Mouse (Mus musculus): ENCODE measurements around the gene S100a3. TPM values are rescaled to one million over a fixed set of nuclear protein-coding genes. Genes with fewer than 3 reads are reported as not detected.

S100a3 gene
- polyA plus RNA-seq, 1 experiment, result 4.7 TPM

DNA sequence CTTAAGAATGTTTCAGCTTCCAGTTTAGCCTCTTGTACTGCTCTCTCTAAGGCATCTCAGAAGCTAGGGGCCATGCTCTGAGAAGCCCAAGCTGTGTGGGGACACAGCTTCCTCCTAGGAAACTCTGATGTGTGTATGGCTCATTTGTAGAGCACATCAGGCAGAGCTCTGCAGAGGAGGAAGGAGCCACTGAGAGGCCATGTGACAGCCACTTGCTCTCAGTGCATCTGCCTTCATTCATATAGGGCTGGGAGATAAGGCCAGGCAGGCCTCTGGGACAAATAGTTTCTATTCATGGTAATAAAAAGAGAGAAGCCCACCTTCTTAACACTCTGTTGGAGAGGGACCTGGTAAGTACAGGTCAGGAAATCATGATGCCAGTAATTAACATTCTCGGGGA is 34.1 kb downstream of the S100a3 start:
- TF ChIP-seq MYOG (IDR thresholded peaks at IDR 0.05; ENCODE audit: control insufficient read depth in 1 of 3, insufficient read depth in 1 of 3, insufficient read length in 2 of 3, low read depth in 2 of 3) (no peak), CEBPB (IDR thresholded peaks at IDR 0.05; ENCODE audit: insufficient read depth, poor library complexity, severe bottlenecking) (no peak), USF1 (IDR thresholded peaks at IDR 0.05; ENCODE audit: low read depth) (no peak), TCF12 (IDR thresholded peaks at IDR 0.05; ENCODE audit: insufficient read depth, poor library complexity, severe bottlenecking) (no peak), E2F4 (IDR thresholded peaks at IDR 0.05; ENCODE audit: insufficient read depth) (no peak), REST (IDR thresholded peaks at IDR 0.05; ENCODE audit: insufficient read depth, insufficient read length) (no peak), POLR2A (IDR thresholded peaks at IDR 0.05; ENCODE audit: insufficient read length, low read depth) (no peak), MAX (IDR thresholded peaks at IDR 0.05; ENCODE audit: low read depth) (no peak), TCF3 (IDR thresholded peaks at IDR 0.05; ENCODE audit: insufficient read length, low read depth) (no peak), MYOD1 (IDR thresholded peaks at IDR 0.05; ENCODE audit: control insufficient read depth in 1 of 3, insufficient read length in 2 of 3, low read depth in 2 of 3) (no peak), POLR2AphosphoS2 (IDR thresholded peaks at IDR 0.05; ENCODE audit: insufficient read length, low read depth) (no peak), SRF (IDR thresholded peaks at IDR 0.05; ENCODE audit: control insufficient read depth, insufficient read length, low read depth) (no peak)
- no peaks in the 10 kb centered on the region for H3K27me3 ChIP-seq (ENCODE audit: control insufficient read depth, insufficient read depth, insufficient read length)

DNA sequence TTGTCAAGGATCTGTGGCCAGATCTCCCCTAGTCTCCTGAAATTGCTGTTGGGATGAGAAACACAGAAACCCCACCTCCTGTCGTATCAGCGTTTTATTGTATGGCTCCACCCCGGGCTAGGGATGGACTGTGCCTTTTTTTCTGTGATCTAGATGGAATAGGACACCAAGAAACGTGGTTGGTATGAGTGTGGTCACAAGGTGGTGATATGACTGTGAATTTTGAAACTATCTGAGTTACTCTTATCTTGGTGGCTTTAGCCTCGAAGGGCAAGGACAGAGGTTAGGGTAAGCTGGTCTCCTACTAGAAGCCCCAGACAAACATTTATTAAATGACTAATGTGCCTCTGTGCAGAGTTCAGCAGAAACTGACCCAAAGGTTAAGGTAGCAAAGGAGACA is 35.2 kb downstream of the S100a3 start:
- H3K27me3 ChIP-seq (ENCODE audit: control insufficient read depth, insufficient read depth, insufficient read length), result no peaks in the 10 kb centered on the region
- no peak overlapping the region for H3ac ChIP-seq (ENCODE audit: control insufficient read depth, insufficient read length)
- H3K79me2 ChIP-seq (ENCODE audit: control insufficient read depth, insufficient read depth), result no peaks in the 10 kb centered on the region
- H3K4me2 ChIP-seq (ENCODE audit: low read depth), result no peak overlapping the region
- no peaks in the 10 kb centered on the region for H3K36me3 ChIP-seq (ENCODE audit: control insufficient read depth, insufficient read depth)
- no peak for TF ChIP-seq MYOG (IDR thresholded peaks at IDR 0.05; ENCODE audit: control insufficient read depth in 1 of 3, insufficient read depth in 1 of 3, insufficient read length in 2 of 3, low read depth in 2 of 3)
- no peak for TF ChIP-seq TCF3 (IDR thresholded peaks at IDR 0.05; ENCODE audit: insufficient read length, low read depth)
- TF ChIP-seq USF1 (IDR thresholded peaks at IDR 0.05; ENCODE audit: low read depth), result no peak
- no peak for TF ChIP-seq SRF (IDR thresholded peaks at IDR 0.05; ENCODE audit: control insufficient read depth, insufficient read length, low read depth)
- no peak for TF ChIP-seq POLR2A (IDR thresholded peaks at IDR 0.05; ENCODE audit: insufficient read length, low read depth)
- no peak for TF ChIP-seq CEBPB (IDR thresholded peaks at IDR 0.05; ENCODE audit: insufficient read depth, poor library complexity, severe bottlenecking)
- TF ChIP-seq MYOD1 (IDR thresholded peaks at IDR 0.05; ENCODE audit: control insufficient read depth in 1 of 3, insufficient read length in 2 of 3, low read depth in 2 of 3), result no peak
- no peak for TF ChIP-seq TCF12 (IDR thresholded peaks at IDR 0.05; ENCODE audit: insufficient read depth, poor library complexity, severe bottlenecking)
- TF ChIP-seq MAX (IDR thresholded peaks at IDR 0.05; ENCODE audit: low read depth), result no peak
- TF ChIP-seq E2F4 (IDR thresholded peaks at IDR 0.05; ENCODE audit: insufficient read depth), result no peak
- no peak for TF ChIP-seq POLR2AphosphoS2 (IDR thresholded peaks at IDR 0.05; ENCODE audit: insufficient read length, low read depth)
- TF ChIP-seq REST (IDR thresholded peaks at IDR 0.05; ENCODE audit: insufficient read depth, insufficient read length), result no peak
- no peak overlapping the region for H3K4me3 ChIP-seq

More for the DNA sequence above, 34.1 kb downstream of the S100a3 start:
- no peak overlapping the region for H3K4me3 ChIP-seq
- H3K4me2 ChIP-seq (ENCODE audit: low read depth), result no peak overlapping the region
- H3K79me2 ChIP-seq (ENCODE audit: control insufficient read depth, insufficient read depth), result no peaks in the 10 kb centered on the region
- no peak overlapping the region for H3ac ChIP-seq (ENCODE audit: control insufficient read depth, insufficient read length)
- H3K36me3 ChIP-seq (ENCODE audit: control insufficient read depth, insufficient read depth), result no peaks in the 10 kb centered on the region

DNA sequence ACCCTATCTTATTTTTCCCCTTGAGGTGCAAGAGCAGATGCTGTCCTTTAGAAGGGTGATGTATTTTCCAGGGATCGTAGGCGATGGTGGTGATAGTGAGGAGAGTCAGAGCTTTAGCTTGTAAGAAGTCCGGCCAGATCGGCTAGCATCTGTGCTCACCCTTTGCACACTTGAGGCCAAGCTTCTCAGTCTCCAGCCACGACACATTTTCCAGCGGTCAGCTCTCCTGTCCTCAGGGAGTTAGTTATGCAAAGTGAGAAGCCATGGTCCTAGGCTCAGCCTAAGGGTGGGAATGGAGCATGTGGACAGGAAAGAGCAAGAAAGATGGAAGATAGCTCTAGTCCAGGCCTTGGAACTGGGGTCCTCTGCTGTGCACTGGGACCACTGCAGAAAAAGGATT is 36.4 kb downstream of the S100a3 start:
- Histone ChIP-seq H3K36me3 (ENCODE audit: control insufficient read depth, insufficient read depth) (no peaks in the 10 kb centered on the region), H3ac (ENCODE audit: control insufficient read depth, insufficient read length) (no peak overlapping the region), H3K4me3 (no peak overlapping the region), H3K79me2 (ENCODE audit: control insufficient read depth, insufficient read depth) (no peaks in the 10 kb centered on the region), H3K4me2 (ENCODE audit: low read depth) (no peak overlapping the region), H3K27me3 (ENCODE audit: control insufficient read depth, insufficient read depth, insufficient read length) (no peaks in the 10 kb centered on the region)
- no peak for TF ChIP-seq REST (IDR thresholded peaks at IDR 0.05; ENCODE audit: insufficient read depth, insufficient read length)
- TF ChIP-seq TCF12 (IDR thresholded peaks at IDR 0.05; ENCODE audit: insufficient read depth, poor library complexity, severe bottlenecking), result no peak
- no peak for TF ChIP-seq CEBPB (IDR thresholded peaks at IDR 0.05; ENCODE audit: insufficient read depth, poor library complexity, severe bottlenecking)
- no peak for TF ChIP-seq E2F4 (IDR thresholded peaks at IDR 0.05; ENCODE audit: insufficient read depth)
- TF ChIP-seq MAX (IDR thresholded peaks at IDR 0.05; ENCODE audit: low read depth), result no peak
- TF ChIP-seq TCF3 (IDR thresholded peaks at IDR 0.05; ENCODE audit: insufficient read length, low read depth), result no peak
- no peak for TF ChIP-seq SRF (IDR thresholded peaks at IDR 0.05; ENCODE audit: control insufficient read depth, insufficient read length, low read depth)
- TF ChIP-seq MYOG (IDR thresholded peaks at IDR 0.05; ENCODE audit: control insufficient read depth in 1 of 3, insufficient read depth in 1 of 3, insufficient read length in 2 of 3, low read depth in 2 of 3), result no peak
- TF ChIP-seq MYOD1 (IDR thresholded peaks at IDR 0.05; ENCODE audit: control insufficient read depth in 1 of 3, insufficient read length in 2 of 3, low read depth in 2 of 3), result no peak
- no peak for TF ChIP-seq POLR2AphosphoS2 (IDR thresholded peaks at IDR 0.05; ENCODE audit: insufficient read length, low read depth)
- no peak for TF ChIP-seq USF1 (IDR thresholded peaks at IDR 0.05; ENCODE audit: low read depth)
- TF ChIP-seq POLR2A (IDR thresholded peaks at IDR 0.05; ENCODE audit: insufficient read length, low read depth), result no peak

DNA sequence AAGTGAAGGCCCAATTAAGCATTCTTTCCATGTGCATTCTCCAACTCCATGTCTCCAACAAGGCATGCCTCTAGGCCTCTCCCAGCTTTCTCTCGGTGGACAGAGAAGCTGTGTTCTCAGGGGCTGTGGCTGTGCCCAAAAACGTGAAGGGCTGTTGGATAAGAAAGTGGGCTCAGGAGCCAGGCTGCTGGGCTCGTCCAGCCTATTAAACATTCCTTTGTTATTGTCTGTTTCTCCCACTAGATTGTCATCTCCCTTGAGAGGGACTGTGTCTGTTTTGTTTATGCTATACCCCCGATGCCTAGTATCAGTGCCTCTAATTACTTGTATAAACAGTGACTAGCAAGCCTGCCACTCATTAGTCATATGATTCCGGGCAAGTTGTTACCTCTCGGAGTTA is 37.4 kb downstream of the S100a3 start:
- Histone ChIP-seq H3K4me3 (no peak overlapping the region), H3K79me2 (ENCODE audit: control insufficient read depth, insufficient read depth) (peaks cover 3% of the 10 kb centered on the region), H3K36me3 (ENCODE audit: control insufficient read depth, insufficient read depth) (no peaks in the 10 kb centered on the region), H3ac (ENCODE audit: control insufficient read depth, insufficient read length) (no peak overlapping the region), H3K27me3 (ENCODE audit: control insufficient read depth, insufficient read depth, insufficient read length) (no peaks in the 10 kb centered on the region), H3K4me2 (ENCODE audit: low read depth) (peak overlapping the region; percentile 53)
- TF ChIP-seq REST (IDR thresholded peaks at IDR 0.05; ENCODE audit: insufficient read depth, insufficient read length) (no peak), MAX (IDR thresholded peaks at IDR 0.05; ENCODE audit: low read depth) (no peak), SRF (IDR thresholded peaks at IDR 0.05; ENCODE audit: control insufficient read depth, insufficient read length, low read depth) (no peak), POLR2AphosphoS2 (IDR thresholded peaks at IDR 0.05; ENCODE audit: insufficient read length, low read depth) (no peak), CEBPB (IDR thresholded peaks at IDR 0.05; ENCODE audit: insufficient read depth, poor library complexity, severe bottlenecking) (no peak), TCF12 (IDR thresholded peaks at IDR 0.05; ENCODE audit: insufficient read depth, poor library complexity, severe bottlenecking) (no peak), TCF3 (IDR thresholded peaks at IDR 0.05; ENCODE audit: insufficient read length, low read depth) (no peak), MYOG (IDR thresholded peaks at IDR 0.05; ENCODE audit: control insufficient read depth in 1 of 3, insufficient read depth in 1 of 3, insufficient read length in 2 of 3, low read depth in 2 of 3) (no peak), POLR2A (IDR thresholded peaks at IDR 0.05; ENCODE audit: insufficient read length, low read depth) (no peak), USF1 (IDR thresholded peaks at IDR 0.05; ENCODE audit: low read depth) (no peak), MYOD1 (IDR thresholded peaks at IDR 0.05; ENCODE audit: control insufficient read depth in 1 of 3, insufficient read length in 2 of 3, low read depth in 2 of 3) (no peak), E2F4 (IDR thresholded peaks at IDR 0.05; ENCODE audit: insufficient read depth) (no peak)
